ENCODE assay signal across 20 mouse cellular contexts in the genomic region with DNA sequence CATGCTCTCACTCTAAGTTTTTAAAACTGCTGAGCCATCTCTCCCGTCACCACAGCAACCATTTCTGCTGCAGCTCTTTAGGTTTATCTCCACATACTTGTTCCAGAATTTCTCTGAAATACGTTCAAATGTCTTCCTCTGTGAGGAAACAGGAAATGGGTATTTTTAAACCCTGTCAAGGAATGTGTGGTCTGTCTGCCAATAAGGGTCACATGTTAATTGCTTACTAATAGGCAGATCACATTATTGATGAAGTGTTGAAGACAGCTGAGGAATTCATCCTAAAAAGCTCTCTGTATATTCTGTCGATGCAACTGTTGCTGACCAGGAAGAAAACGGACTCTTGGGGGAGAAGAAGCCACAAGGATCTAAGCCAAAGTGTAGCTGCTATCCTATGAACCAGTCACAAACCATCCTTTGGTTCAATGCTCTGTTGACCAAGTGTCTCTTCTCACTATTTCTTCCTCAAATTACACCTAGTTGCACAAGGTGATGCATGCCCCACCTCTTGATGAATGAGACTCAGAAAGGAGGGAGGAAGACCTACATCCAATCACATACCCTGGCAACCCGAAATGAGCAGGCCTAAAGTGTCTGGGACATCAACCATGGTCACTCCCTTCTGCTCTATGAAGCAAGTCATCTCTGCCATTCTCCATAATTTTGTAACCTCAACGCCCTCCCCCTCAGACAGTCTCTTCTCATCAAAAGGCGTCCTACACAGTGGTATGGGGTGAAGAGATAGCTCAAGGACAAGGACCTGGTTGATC.
DNase-seq lines count a peak whose midpoint lies in the region; ATAC-seq lines count a peak whose summit lies in the region.
"Had no signal": no experiment of that assay in that cellular context is flagged by ENCODE, and none has a peak within 500 bp of the region (broad histone marks: within the 10 kb centered on the region; RNA-seq: fewer than 3 reads in every experiment).

No protein-coding gene starts in this region.

- no peak overlapping the region for H3K4me3 ChIP-seq in kidney, embryonic 16.5 days (ENCODE audit: low read length)
- H3K4me3 ChIP-seq in lung, embryonic 15.5 days, result no peak overlapping the region
- peak overlapping the region; percentile 79 for H3K4me3 ChIP-seq in megakaryocyte, embryonic 14.5 days (replicated peaks)
- H3K4me3 ChIP-seq: embryonic facial prominence, embryonic 10.5 days; forebrain, embryonic 13.5 days; heart, adult 2 months; heart, embryonic 15.5 days; hindbrain, embryonic 10.5 days had no signal

- no peaks in the 10 kb centered on the region for H3K9me3 ChIP-seq in kidney, embryonic 16.5 days (ENCODE audit: low read length)
- no peaks in the 10 kb centered on the region for H3K9me3 ChIP-seq in lung, embryonic 15.5 days
- peaks cover 13% of the 10 kb centered on the region; the same call in 1 of the 2 replicates for H3K9me3 ChIP-seq in megakaryocyte, embryonic 14.5 days
- H3K9me3 ChIP-seq: embryonic facial prominence, embryonic 10.5 days; forebrain, embryonic 13.5 days; heart, embryonic 15.5 days; hindbrain, embryonic 10.5 days had no signal

- H3K27me3 ChIP-seq in kidney, embryonic 16.5 days (ENCODE audit: insufficient read depth, low read length), result no peaks in the 10 kb centered on the region
- no peaks in the 10 kb centered on the region for H3K27me3 ChIP-seq in lung, embryonic 15.5 days
- no peaks in the 10 kb centered on the region for H3K27me3 ChIP-seq in megakaryocyte, embryonic 14.5 days (replicated peaks)
- H3K27me3 ChIP-seq: CH12.LX; forebrain, embryonic 13.5 days; heart, embryonic 15.5 days had no signal

- H3K4me1 ChIP-seq in kidney, embryonic 16.5 days (ENCODE audit: insufficient read depth, low read length), result peaks cover 7% of the 10 kb centered on the region; the same call in 1 of the 2 replicates
- peaks cover 37% of the 10 kb centered on the region for H3K4me1 ChIP-seq in lung, embryonic 15.5 days
- H3K4me1 ChIP-seq in megakaryocyte, embryonic 14.5 days, result peaks cover 68% of the 10 kb centered on the region
- H3K4me1 ChIP-seq: hindbrain, embryonic 10.5 days had no signal

- no peaks in the 10 kb centered on the region for H3K36me3 ChIP-seq in kidney, embryonic 16.5 days (ENCODE audit: insufficient read depth, low read length)
- no peaks in the 10 kb centered on the region for H3K36me3 ChIP-seq in lung, embryonic 15.5 days
- peaks cover 10% of the 10 kb centered on the region for H3K36me3 ChIP-seq in megakaryocyte, embryonic 14.5 days (replicated peaks; ENCODE audit: low read length)
- H3K36me3 ChIP-seq: embryonic facial prominence, embryonic 10.5 days; heart, embryonic 15.5 days; hindbrain, embryonic 10.5 days had no signal

- no peak for DNase-seq in kidney, adult 11 months
- no peak for DNase-seq in lung, postnatal 25 days (ENCODE audit: low spot score)
- DNase-seq in spleen, adult 18-20 months, result no peak
- DNase-seq: adrenal gland, adult 8-10 months; adrenal gland, postnatal 36 days; cerebellum, adult 2 months; cerebellum, postnatal 10 days; forebrain, postnatal 0 days; gastrocnemius, postnatal 14 days; heart, adult 2 months had no signal

- H3K27ac ChIP-seq in kidney, embryonic 16.5 days (ENCODE audit: low read length), result no peak overlapping the region
- H3K27ac ChIP-seq in lung, embryonic 15.5 days, result peak overlapping the region; percentile 62
- H3K27ac ChIP-seq: embryonic facial prominence, embryonic 10.5 days; forebrain, embryonic 13.5 days; heart, adult 2 months; heart, embryonic 15.5 days; hindbrain, embryonic 10.5 days had no signal

- H3K9ac ChIP-seq in kidney, embryonic 16.5 days (replicated peaks; ENCODE audit: low read length), result no peak overlapping the region
- no peak overlapping the region for H3K9ac ChIP-seq in lung, embryonic 15.5 days
- H3K9ac ChIP-seq: forebrain, embryonic 13.5 days; forebrain, postnatal 0 days; heart, embryonic 15.5 days had no signal

- no peak overlapping the region for H3K4me2 ChIP-seq in kidney, embryonic 16.5 days (replicated peaks; ENCODE audit: low read depth, low read length)
- no peak overlapping the region for H3K4me2 ChIP-seq in lung, embryonic 15.5 days
- H3K4me2 ChIP-seq: forebrain, embryonic 13.5 days; heart, embryonic 11.5 days; heart, embryonic 15.5 days had no signal

- 41% methylated on average over 7 of the region's 7 CpGs for WGBS in kidney, embryonic 16.5 days
- 48% methylated on average over 7 of the region's 7 CpGs for WGBS in lung, embryonic 15.5 days

- peak; percentile 52; the same call in 1 of the 2 replicates for ATAC-seq in kidney, embryonic 16.5 days (ENCODE audit: low FRiP score, low TSS enrichment)
- ATAC-seq in lung, embryonic 15.5 days (ENCODE audit: borderline replicate concordance, extremely low read depth, low FRiP score, low TSS enrichment), result peak; percentile 79
- ATAC-seq in megakaryocyte, adult 5-6 weeks (ENCODE audit: poor library complexity, severe bottlenecking), result no peak
- ATAC-seq: forebrain, embryonic 13.5 days; forebrain, postnatal 0 days had no signal
